In genomic region chr10:43435757-43436156, GRCm38 (mm10) we compare ENCODE assay signal across 20 mouse cellular contexts. TPM values are rescaled to one million over a fixed set of nuclear protein-coding genes. Genes with fewer than 3 reads are reported as not detected.
DNase-seq lines count a peak whose midpoint lies in the region; TF ChIP-seq lines count a peak whose summit lies in the region.
"Had no signal": no experiment of that assay in that cellular context is flagged by ENCODE, and none has a peak within 500 bp of the region (broad histone marks: within the 10 kb centered on the region; RNA-seq: fewer than 3 reads in every experiment).

No protein-coding gene starts in this region.

- H3K27me3 ChIP-seq in testis, adult 2 months (ENCODE audit: control insufficient read depth, insufficient read depth, low read length): no peaks in the 10 kb centered on the region
- H3K27me3 ChIP-seq in small intestine, adult 2 months (ENCODE audit: control insufficient read depth, insufficient read depth, low read length): no peaks in the 10 kb centered on the region
- H3K27me3 ChIP-seq: embryonic facial prominence, embryonic 12.5 days; limb, embryonic 15.5 days; neural tube, embryonic 12.5 days had no signal

- H3K27ac ChIP-seq in layer of hippocampus, adult 2 months: no peak overlapping the region
- H3K27ac ChIP-seq in testis, adult 2 months (ENCODE audit: control insufficient read depth, insufficient read depth, low read depth, low read length): no peak overlapping the region
- H3K27ac ChIP-seq in ES-E14 (ENCODE audit: insufficient read depth, low read depth, low read length, poor library complexity, severe bottlenecking): no peak overlapping the region
- H3K27ac ChIP-seq in small intestine, adult 2 months (ENCODE audit: insufficient read depth, low read depth, low read length): no peak overlapping the region
- H3K27ac ChIP-seq: embryonic facial prominence, embryonic 12.5 days; heart, embryonic 10.5 days; hindbrain, embryonic 14.5 days; limb, embryonic 15.5 days; neural tube, embryonic 12.5 days had no signal

- H3K36me3 ChIP-seq in testis, adult 2 months (ENCODE audit: control insufficient read depth, insufficient read depth, low read length): no peaks in the 10 kb centered on the region
- H3K36me3 ChIP-seq in ES-E14 (ENCODE audit: control insufficient read depth, insufficient read depth, low read length, poor library complexity, severe bottlenecking): no peaks in the 10 kb centered on the region
- no peaks in the 10 kb centered on the region for H3K36me3 ChIP-seq in small intestine, adult 2 months (ENCODE audit: control insufficient read depth, insufficient read depth, low read length)
- H3K36me3 ChIP-seq: embryonic facial prominence, embryonic 12.5 days; heart, embryonic 10.5 days; limb, embryonic 15.5 days; neural tube, embryonic 12.5 days had no signal

- no peaks in the 10 kb centered on the region for H3K9me3 ChIP-seq in ES-E14 (ENCODE audit: control insufficient read depth, insufficient read depth, low read depth, low read length)
- H3K9me3 ChIP-seq: embryonic facial prominence, embryonic 12.5 days; heart, embryonic 10.5 days; limb, embryonic 15.5 days; neural tube, embryonic 12.5 days had no signal

- no peak overlapping the region for H3K9ac ChIP-seq in ES-E14 (ENCODE audit: insufficient read depth, low read depth, low read length, poor library complexity, severe bottlenecking)
- H3K9ac ChIP-seq: embryonic facial prominence, embryonic 12.5 days; hindbrain, embryonic 14.5 days; limb, embryonic 15.5 days; neural tube, embryonic 12.5 days had no signal

- in situ Hi-C loops in ES-E14 (cut with MboI; ENCODE audit: low sequenced_read_pairs in 2 of 2, unreplicated experiment in 2 of 2): no loop called here

- TF ChIP-seq POLR2A in testis, adult 2 months (IDR thresholded peaks at IDR 0.05; ENCODE audit: control insufficient read depth, low read depth, low read length): no peak
- no peak for TF ChIP-seq POLR2A in small intestine, adult 2 months (IDR thresholded peaks at IDR 0.05; ENCODE audit: low read depth, low read length)

- no peaks in the 10 kb centered on the region for H3K4me1 ChIP-seq in testis, adult 2 months (ENCODE audit: control insufficient read depth, insufficient read depth, low read length)
- peaks cover 2 to 18% of the 10 kb centered on the region in 2 experiments; a peak in 3 of 4 replicates for H3K4me1 ChIP-seq in ES-E14 (ENCODE audit: control insufficient read depth in 2 of 2, insufficient read depth in 2 of 2, low read length in 2 of 2, poor library complexity in 1 of 2)
- peaks cover 4% of the 10 kb centered on the region; the same call in 1 of the 2 replicates for H3K4me1 ChIP-seq in small intestine, adult 2 months (ENCODE audit: control insufficient read depth, insufficient read depth, insufficient read length, low read length)

- TF ChIP-seq CTCF in layer of hippocampus, adult 2 months (conservative IDR thresholded peaks at IDR 0.05): peak; percentile 48
- TF ChIP-seq CTCF in testis, adult 2 months (IDR thresholded peaks at IDR 0.05; ENCODE audit: control insufficient read depth, insufficient read depth, insufficient replicate concordance, low read depth, low read length): 0 out of 2 replicates have a peak, but pooled peaks have one; percentile 1
- TF ChIP-seq CTCF in small intestine, adult 2 months (IDR thresholded peaks at IDR 0.05; ENCODE audit: extremely low read depth, insufficient read length, insufficient replicate concordance, low read depth, low read length): peak; percentile 5; the same call in 1 of the 2 replicates

- no peak overlapping the region for H3K4me3 ChIP-seq in layer of hippocampus, adult 2 months
- no peak overlapping the region for H3K4me3 ChIP-seq in testis, adult 2 months (ENCODE audit: control insufficient read depth, low read depth, low read length)
- no peak overlapping the region for H3K4me3 ChIP-seq in ES-E14 (ENCODE audit: insufficient read depth in 1 of 2, low read depth in 1 of 2, low read length in 2 of 2, poor library complexity in 1 of 2, severe bottlenecking in 1 of 2)
- no peak overlapping the region for H3K4me3 ChIP-seq in small intestine, adult 2 months (ENCODE audit: low read depth, low read length)
- H3K4me3 ChIP-seq: embryonic facial prominence, embryonic 12.5 days; heart, embryonic 10.5 days; limb, embryonic 15.5 days; neural tube, embryonic 12.5 days had no signal

- DNase-seq in layer of hippocampus, adult 2 months (ENCODE audit: low spot score in 2 of 2): no peak
- DNase-seq in layer of hippocampus, postnatal 14 days (ENCODE audit: low spot score in 2 of 2): no peak
- no peak for DNase-seq in testis, postnatal 10 days (ENCODE audit: low spot score)
- DNase-seq in ES-E14 (ENCODE audit: low read depth, low spot score): no peak
- no peak for DNase-seq in urinary bladder, adult 2 months (ENCODE audit: low spot score)
- DNase-seq: adrenal gland, postnatal 36 days; cerebellum, adult 9-10 months; gastrocnemius, postnatal 14 days; heart, postnatal 10 days; kidney, adult 11 months; kidney, postnatal 25 days; layer of hippocampus, adult 9-11 months; lung, postnatal 10 days had no signal

- WGBS in small intestine, adult 2 months: 96% methylated on average over 3 of the region's 3 CpGs

TF ChIP-seq in ES-E14, 5 proteins besides CTCF, POLR2A, EP300 and RAD21:
- peak; percentile 35; the same call in 1 of the 2 replicates for TF ChIP-seq ZC3H11A (IDR thresholded peaks at IDR 0.05; ENCODE audit: borderline replicate concordance, low read depth, low read length)
- TF ChIP-seq MAFK (IDR thresholded peaks at IDR 0.05; ENCODE audit: insufficient read depth, low read depth, low read length): no peak

RNA-seq across cellular contexts. Expression of gene Bend3, which starts 42.9 kb away (rescaled TPM):
- total RNA-seq in layer of hippocampus, adult 2 months (2021): 1 to 10 TPM; 5.2 to 6.2 TPM
- 1 to 10 TPM; 6.3 to 7.6 TPM for total RNA-seq in layer of hippocampus, postnatal 14 days (2021)
- 3.9 and 4.4 TPM in 2 replicates for polyA plus RNA-seq in testis, adult 2 months (2012; rRNA removed)
- 23.2 and 26.4 TPM in 2 replicates for total RNA-seq in ES-E14 (2012; rRNA removed)
- polyA plus RNA-seq in small intestine, adult 2 months (2012; rRNA removed): 1.2 and 1.8 TPM in 2 replicates
- 2.9 and 3.5 TPM in 2 replicates for polyA plus RNA-seq in urinary bladder, adult 2 months (2012; rRNA removed)
